Mouse (Mus musculus) bone marrow, adult 2 months (tissue): ENCODE measurements around the gene Lin54. TPM values are rescaled to one million over a fixed set of nuclear protein-coding genes. Genes with fewer than 3 reads are reported as not detected.

Experiments used
- H3K27ac ChIP-seq: fragments of 200-500 bp; 2 replicates; pipeline ENCODE4 v1.5.1; 2012; ENCODE audit warnings: low read depth, mild to moderate bottlenecking, control low read depth, inconsistent platforms, low read length; ENCODE audit not compliant: control insufficient read depth, poor library complexity, insufficient read depth
- H3K4me1 ChIP-seq: fragments of 200-500 bp; 2 replicates; pipeline ENCODE4 v1.6.1; 2011; ENCODE audit warnings: low read length; ENCODE audit not compliant: control insufficient read depth, insufficient read depth
- H3K4me3 ChIP-seq: fragments of 200-500 bp; replicated peaks from 2 replicates; pipeline ENCODE3; 2011; ENCODE audit warnings: mild to moderate bottlenecking, low read depth, low read length, control low read depth; ENCODE audit not compliant: control insufficient read depth
- CTCF ChIP-seq: fragments of 200-500 bp; IDR thresholded peaks from 2 replicates; pipeline ENCODE4 v1.5.1; 2011; ENCODE audit warnings: low read length, control low read depth; ENCODE audit not compliant: control insufficient read depth, insufficient read depth
- POLR2A ChIP-seq: fragments of 200-500 bp; IDR thresholded peaks from 2 replicates; pipeline ENCODE4 v1.6.1; 2011; ENCODE audit warnings: low read depth, mild to moderate bottlenecking, control low read depth, low read length, borderline replicate concordance; ENCODE audit not compliant: control insufficient read depth
- WGBS: fragments of 180-500 bp; shearing (Covaris S2); methylation state at CpG from one replicate; pipeline ENCODE4 v1.1.7; 2018; 5-methylcytosine and 5-hydroxymethylcytosine counted together
- polyA plus RNA-seq: library from polyadenylated mRNA; stranded (reverse); fragments of >200 nt; gene quantifications from 2 replicates; pipeline ENCODE4 v1.2.4, GENCODE M21; 2011; ENCODE audit warnings: low replicate concordance; ENCODE audit not compliant: missing spikeins, insufficient read depth, insufficient read length

The Lin54 gene
- polyA plus RNA-seq, 1 experiment = 12.5 TPM

DNA sequence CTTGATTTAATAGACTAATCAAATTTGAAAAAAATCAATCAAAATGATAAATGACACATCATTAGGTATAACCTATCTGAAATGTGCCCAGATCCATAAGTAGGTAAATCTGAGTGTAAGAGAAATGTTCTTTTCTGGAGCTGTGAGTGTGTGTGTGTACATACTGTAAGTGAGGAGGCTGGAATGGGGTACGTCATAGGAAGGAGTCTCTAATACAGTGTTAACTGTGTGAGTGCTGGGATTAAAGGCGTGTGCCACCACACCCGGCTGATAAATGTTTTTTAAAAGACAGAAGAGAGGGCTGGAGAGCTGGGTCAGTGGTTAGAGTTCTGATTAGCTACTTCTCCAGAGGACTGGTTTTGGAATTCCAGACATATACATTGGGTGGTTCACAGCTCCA lies 25.2 kb upstream of the Lin54 start:
- 19% methylated on average over 3 of the region's 3 CpGs for WGBS

DNA sequence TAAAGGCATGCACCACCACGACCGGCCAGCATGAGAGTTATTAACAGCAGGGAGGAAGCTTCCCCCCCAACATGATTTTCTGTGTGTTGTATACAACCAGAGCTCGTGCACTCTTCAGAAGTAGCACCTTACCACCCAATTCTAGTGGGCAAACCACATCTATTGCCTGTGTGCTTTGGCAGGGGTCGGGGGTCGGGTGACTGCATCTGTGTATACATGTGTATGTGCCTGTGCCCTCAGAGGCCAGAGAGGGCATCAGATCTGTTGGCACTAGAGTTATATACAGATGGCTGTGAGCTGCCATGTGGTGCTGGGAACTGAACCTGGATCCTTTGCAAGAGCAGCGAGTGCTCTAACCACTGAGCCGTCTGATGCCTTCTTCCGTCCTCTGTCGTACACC lies 24.5 kb upstream of the Lin54 start:
- WGBS = 87% methylated on average over 9 of the region's 9 CpGs
- no peak for TF ChIP-seq CTCF
- no peak for TF ChIP-seq POLR2A
- Histone ChIP-seq H3K4me3 (no peak overlapping the region), H3K4me1 (no peaks in the 10 kb centered on the region; the same call in 1 of the 2 replicates), H3K27ac (no peak overlapping the region)

More for the DNA sequence above, 25.2 kb upstream of the Lin54 start:
- TF ChIP-seq POLR2A = no peak
- no peak for TF ChIP-seq CTCF
- Histone ChIP-seq H3K4me1 (no peaks in the 10 kb centered on the region; the same call in 1 of the 2 replicates), H3K4me3 (no peak overlapping the region), H3K27ac (no peak overlapping the region)

DNA sequence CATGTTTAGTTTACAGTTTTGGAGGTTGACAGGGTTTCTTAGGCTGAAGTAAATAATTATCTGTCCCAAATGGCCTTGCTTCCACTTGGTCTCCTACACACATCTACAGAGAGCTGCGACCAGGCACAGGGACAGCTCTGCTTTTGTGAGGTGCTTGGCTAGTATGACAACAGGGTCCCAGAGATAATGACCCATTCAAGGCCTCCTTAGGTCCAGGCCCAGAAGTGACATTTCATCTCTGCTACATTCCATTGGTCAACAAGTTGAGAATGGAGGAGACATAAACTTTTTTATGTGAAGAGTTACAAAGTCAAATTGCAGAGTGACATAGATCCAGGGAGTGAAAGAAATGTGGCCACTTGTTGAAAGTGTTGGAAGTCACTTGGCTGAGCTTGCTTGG lies 22.9 kb upstream of the Lin54 start:
- 84% methylated on average over 1 of the region's 1 CpGs for WGBS
- Histone ChIP-seq H3K4me1 (no peaks in the 10 kb centered on the region; the same call in 1 of the 2 replicates), H3K27ac (no peak overlapping the region), H3K4me3 (no peak overlapping the region)
- TF ChIP-seq CTCF (no peak), POLR2A (no peak)

DNA sequence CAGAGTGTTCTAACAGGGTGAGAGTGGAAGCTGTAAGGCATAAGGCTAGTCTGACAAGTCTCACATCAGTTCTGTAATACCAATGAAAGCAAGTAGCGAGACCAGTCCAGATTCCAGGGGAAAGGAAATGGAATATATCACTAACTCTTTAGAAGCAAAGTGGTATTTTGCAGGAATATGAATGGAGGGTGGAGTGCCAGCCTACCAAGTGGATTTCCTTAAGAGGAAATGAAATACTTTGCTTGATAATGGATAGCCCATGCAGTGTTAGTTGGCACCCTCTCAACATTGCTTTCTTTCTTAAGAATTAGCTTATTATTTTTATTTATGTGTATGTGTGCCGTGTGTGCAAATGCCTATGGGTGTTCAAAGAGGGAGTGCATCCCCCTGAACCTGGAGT lies 19.8 kb upstream of the Lin54 start:
- Histone ChIP-seq H3K27ac (no peak overlapping the region), H3K4me3 (no peak overlapping the region), H3K4me1 (no peaks in the 10 kb centered on the region; the same call in 1 of the 2 replicates)
- TF ChIP-seq POLR2A = no peak
- no peak for TF ChIP-seq CTCF
- WGBS = 80% methylated on average over 2 of the region's 2 CpGs

DNA sequence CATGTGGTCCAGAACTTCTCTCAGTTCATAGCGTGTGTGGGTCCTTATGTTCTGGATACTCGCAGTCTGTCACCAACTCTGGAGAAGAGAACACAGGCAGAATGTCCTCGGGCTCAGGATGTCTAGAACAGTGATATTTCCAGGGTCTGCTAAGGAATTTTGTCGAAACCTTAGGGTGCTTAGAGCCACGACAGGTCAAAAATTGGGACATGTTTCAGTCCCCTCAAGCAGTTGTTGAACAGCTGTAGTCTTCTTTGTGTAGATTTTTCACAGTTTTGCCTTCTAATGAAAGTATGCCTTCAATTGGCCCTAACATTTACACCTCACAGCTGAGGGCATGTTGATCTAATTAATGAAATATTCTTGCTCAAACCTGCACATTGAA lies 18.6 kb upstream of the Lin54 start:
- TF ChIP-seq POLR2A = no peak
- no peak overlapping the region for H3K27ac ChIP-seq
- 6% methylated on average over 5 of the region's 5 CpGs for WGBS
- H3K4me1 ChIP-seq = no peaks in the 10 kb centered on the region; the same call in 1 of the 2 replicates
- H3K4me3 ChIP-seq = peak overlapping the region; percentile 85

DNA sequence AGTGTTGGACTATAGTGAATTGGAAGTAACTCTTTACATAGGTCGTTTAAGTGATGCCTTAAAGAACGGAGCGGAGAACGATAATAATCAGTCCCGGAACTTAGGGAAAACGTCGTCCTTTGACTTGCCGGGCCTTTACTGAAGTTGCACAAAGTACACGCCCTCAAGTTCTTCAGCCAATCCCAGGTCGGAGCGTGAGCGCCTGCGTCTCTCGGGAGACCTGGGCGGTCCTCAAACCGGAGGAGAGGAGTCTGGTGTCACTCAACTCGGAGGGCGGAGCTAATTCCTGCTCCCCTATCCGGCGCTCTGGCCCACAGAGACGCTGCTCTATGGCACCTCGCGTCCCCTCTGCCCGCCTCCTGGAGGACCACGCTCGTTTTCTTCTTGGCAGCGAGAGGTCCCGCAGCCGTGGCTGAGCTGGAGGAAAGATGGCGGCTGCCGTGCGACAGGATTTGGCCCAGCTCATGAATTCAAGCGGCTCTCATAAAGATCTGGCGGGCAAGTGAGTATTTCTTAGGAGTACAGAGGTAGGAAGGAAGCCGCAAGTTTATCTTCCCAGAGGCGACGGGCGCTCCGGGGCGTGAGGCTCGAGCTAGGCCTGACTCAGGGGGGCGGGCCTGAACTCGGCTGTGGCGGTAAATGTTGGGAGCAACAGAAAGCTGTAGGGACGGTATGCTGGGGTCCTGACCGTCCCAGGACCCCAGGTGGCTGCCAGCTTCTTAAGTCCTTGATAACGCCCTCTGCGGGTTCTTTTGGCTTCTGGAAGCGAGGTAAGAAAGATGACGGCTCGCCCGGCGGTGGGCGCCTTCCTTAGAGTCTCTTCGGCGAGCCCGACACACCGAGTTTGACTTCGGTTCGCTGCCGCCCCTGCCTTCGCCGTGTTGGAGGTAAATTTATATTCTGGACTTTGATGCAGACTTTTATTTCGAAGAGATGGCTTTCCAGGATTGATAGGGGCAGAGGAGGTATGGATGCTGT lies 17.9 kb upstream of the Lin54 start, which contains the start of gene Cops4:
Cops4 (plus strand) TSS at position 261 of the 978 bp plus-strand sequence.
- Histone ChIP-seq H3K27ac (peak within 1 kb of the TSS; percentile 57), H3K4me3 (peak within 1 kb of the TSS; percentile 85), H3K4me1 (no peaks in the 10 kb centered on the region; the same call in 1 of the 2 replicates)
- under 1% methylated on average over 64 of the region's 64 CpGs for WGBS
- TF ChIP-seq POLR2A = peak; percentile 66; the same call in 1 of the 2 replicates
- no peak for TF ChIP-seq CTCF

DNA sequence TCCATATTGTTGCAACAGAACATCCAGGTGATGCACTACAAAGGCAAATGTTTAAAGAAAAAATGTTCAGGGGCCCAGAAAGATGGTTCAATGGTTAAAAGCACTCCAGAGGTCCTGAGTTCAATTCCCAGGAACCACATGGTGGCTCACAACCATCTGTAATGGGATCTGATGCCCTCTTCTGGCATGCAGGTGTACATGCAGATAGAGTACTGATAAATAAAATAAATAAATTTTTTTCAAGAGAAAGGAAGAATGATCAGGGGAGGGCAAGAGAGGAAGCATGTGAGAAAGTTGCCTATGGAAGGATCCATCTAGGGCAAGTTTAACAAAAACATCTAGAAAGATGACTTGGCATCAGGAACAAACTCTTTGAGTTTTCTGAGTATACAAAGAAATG lies 12.1 kb upstream of the Lin54 start:
- no peak for TF ChIP-seq CTCF

DNA sequence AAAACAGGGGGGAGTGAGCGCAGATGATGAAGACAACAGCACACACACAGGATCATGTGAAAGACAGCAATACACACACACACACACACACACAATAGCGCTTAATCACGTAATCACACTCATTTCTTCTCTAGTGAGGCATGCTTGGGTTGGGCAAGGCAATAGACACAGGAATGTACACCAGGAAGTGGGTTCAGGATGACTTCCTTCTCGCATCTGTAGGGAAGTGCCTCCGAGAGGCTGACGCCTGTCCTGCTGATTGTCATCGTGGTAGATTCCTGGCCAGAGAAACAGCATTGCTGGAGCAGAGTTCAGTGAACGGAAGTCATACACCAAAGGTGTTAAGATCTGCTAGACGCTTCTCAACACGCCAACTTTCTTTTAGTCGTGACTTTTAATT lies 8.8 kb upstream of the Lin54 start:
- peaks cover 1% of the 10 kb centered on the region; the same call in 1 of the 2 replicates for H3K4me1 ChIP-seq
- TF ChIP-seq CTCF (no peak), POLR2A (no peak)
- no peak overlapping the region for H3K27ac ChIP-seq
- H3K4me3 ChIP-seq = no peak overlapping the region
- WGBS = 15% methylated on average over 11 of the region's 11 CpGs

More for the DNA sequence above, 12.1 kb upstream of the Lin54 start:
- Histone ChIP-seq H3K4me3 (no peak overlapping the region), H3K4me1 (peaks cover 1% of the 10 kb centered on the region; the same call in 1 of the 2 replicates), H3K27ac (no peak overlapping the region)

DNA sequence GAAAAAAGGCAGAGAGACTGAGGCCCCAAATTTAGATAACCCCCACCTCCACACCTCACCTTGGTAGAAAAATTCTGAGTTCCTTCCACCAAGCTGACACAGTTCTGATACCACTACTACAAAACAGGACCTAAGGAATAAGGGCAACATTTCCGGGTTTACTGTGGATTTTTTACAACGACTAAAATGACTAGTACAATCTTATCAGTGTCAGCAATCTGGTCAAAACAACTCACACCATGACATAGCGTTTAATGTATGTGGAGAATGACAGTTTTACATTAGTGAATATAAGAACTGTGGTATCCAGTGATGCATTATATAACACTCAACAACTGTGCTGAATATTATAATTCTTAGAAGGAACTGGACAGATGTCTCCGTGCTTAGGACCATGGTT lies 828 bp upstream of the Lin54 start:
- WGBS = 17% methylated on average over 4 of the region's 4 CpGs
- TF ChIP-seq POLR2A (no peak), CTCF (no peak)
- no peak overlapping the region for H3K27ac ChIP-seq
- no peak overlapping the region for H3K4me3 ChIP-seq
- H3K4me1 ChIP-seq = no peaks in the 10 kb centered on the region
